Mouse (Mus musculus) thymus, adult 2 months (tissue): ENCODE measurements around the gene Lrrc4. TPM values are rescaled to one million over a fixed set of nuclear protein-coding genes. Genes with fewer than 3 reads are reported as not detected.

Experiments used
- DNase-seq: peaks from one replicate; pipeline ENCODE4 v3.0.0; 2021
- H3K27ac ChIP-seq: fragments of 200-500 bp; 2 replicates; pipeline ENCODE4 v1.5.1; 2012; ENCODE audit warnings: low read length, control low read depth; ENCODE audit not compliant: control insufficient read depth, insufficient read depth
- H3K27me3 ChIP-seq: fragments of 200-500 bp; 2 replicates; pipeline ENCODE4 v1.6.1; 2012; ENCODE audit warnings: mild to moderate bottlenecking, low read length, moderate library complexity, mixed read lengths; ENCODE audit not compliant: control insufficient read depth, insufficient read depth
- H3K36me3 ChIP-seq: fragments of 200-500 bp; 2 replicates; pipeline ENCODE4 v1.6.1; 2012; ENCODE audit warnings: mild to moderate bottlenecking, low read length, moderate library complexity; ENCODE audit not compliant: control insufficient read depth, insufficient read depth
- H3K4me1 ChIP-seq: fragments of 200-500 bp; replicated peaks from 2 replicates; pipeline ENCODE4 v1.6.1; 2012; ENCODE audit warnings: low read length; ENCODE audit not compliant: control insufficient read depth, insufficient read depth
- H3K4me3 ChIP-seq: fragments of 200-500 bp; 2 replicates; pipeline ENCODE4 v1.5.1; 2012; ENCODE audit warnings: mild to moderate bottlenecking, low read length, control low read depth, moderate library complexity; ENCODE audit not compliant: control insufficient read depth, insufficient read depth
- CTCF ChIP-seq: fragments of 200-500 bp; IDR thresholded peaks from 2 replicates; pipeline ENCODE4 v1.5.1; 2012; ENCODE audit warnings: mild to moderate bottlenecking, control low read depth, low read length, moderate library complexity, borderline replicate concordance; ENCODE audit not compliant: control insufficient read depth, poor library complexity, insufficient read depth; ENCODE audit errors: extremely low read depth
- POLR2A ChIP-seq: fragments of 200-500 bp; IDR thresholded peaks from 2 replicates; pipeline ENCODE4 v1.6.1; 2012; ENCODE audit warnings: mild to moderate bottlenecking, low read length, control low read depth, moderate library complexity; ENCODE audit not compliant: control insufficient read depth, poor library complexity, insufficient read depth; ENCODE audit errors: extremely low read depth
- WGBS: fragments of 180-500 bp; shearing (Covaris S2); methylation state at CpG from one replicate; pipeline ENCODE4 v1.1.7; 2018; 5-methylcytosine and 5-hydroxymethylcytosine counted together
- polyA plus RNA-seq: library from polyadenylated mRNA; depleted of rRNA; stranded (reverse); fragments of >200 nt; gene quantifications from 2 replicates; pipeline ENCODE4 v1.2.3, GENCODE M21; 2012

Gene Lrrc4
- polyA plus RNA-seq, 1 experiment: 0.67 TPM

- Histone ChIP-seq H3K4me3 (no peak overlapping the region), H3K27ac (no peak overlapping the region), H3K36me3 (no peaks in the 10 kb centered on the region), H3K27me3 (no peaks in the 10 kb centered on the region), H3K4me1 (peaks cover 7% of the 10 kb centered on the region; the same call in 1 of the 2 replicates)
- 95% methylated on average over 5 of the region's 5 CpGs for WGBS
- TF ChIP-seq POLR2A: no peak
- no peak for TF ChIP-seq CTCF
- no peak for DNase-seq
These were observed 43.2 kb upstream of the Lrrc4 start for GRCm38 (mm10) chr6:28874759-28875158.

DNA sequence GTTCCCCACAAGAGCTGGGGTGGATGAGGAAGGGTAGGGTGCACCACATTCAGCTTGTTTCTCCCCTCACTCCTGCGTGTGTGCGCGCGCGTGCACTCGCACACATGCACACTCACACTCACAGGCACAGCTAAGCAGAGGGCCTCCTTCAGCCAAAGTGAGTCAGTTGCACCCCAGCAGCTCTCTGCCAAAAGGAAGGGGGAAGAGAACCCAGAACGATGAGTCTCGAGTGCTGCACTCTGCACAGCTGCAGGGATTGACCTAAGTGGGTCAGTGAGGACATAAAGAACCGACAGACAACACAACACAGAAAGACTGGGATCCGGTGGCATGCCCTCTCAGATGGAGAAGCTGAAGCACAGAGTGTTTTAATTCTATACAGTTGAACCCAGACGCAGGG, 42.5 kb upstream of the Lrrc4 start:
- no peak overlapping the region for H3K27ac ChIP-seq
- no peak overlapping the region for H3K4me3 ChIP-seq
- H3K4me1 ChIP-seq: peaks cover 7% of the 10 kb centered on the region; the same call in 1 of the 2 replicates
- DNase-seq: no peak
- no peaks in the 10 kb centered on the region for H3K36me3 ChIP-seq
- WGBS: 97% methylated on average over 11 of the region's 11 CpGs
- H3K27me3 ChIP-seq: no peaks in the 10 kb centered on the region
- TF ChIP-seq POLR2A: no peak
- TF ChIP-seq CTCF: no peak

DNA sequence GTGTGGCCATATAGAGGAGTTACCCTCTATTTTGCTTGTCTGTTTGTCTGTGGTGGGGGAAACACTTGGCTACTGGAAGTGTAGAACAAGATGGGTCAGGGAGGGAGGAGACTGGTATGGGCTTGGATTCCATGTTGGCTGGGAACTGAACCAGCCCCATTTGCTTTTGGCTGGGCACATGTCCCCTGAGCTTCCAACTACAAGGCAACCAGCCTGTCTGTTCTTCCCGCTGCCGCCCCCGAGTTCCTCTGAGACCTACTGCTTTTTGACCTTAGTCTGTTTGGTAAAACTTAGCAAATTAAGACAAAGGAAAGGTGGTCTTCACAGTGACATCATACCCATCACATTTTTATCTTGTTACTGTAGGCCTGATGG, 40.9 kb upstream of the Lrrc4 start:
- no peak for TF ChIP-seq CTCF
- no peak for TF ChIP-seq POLR2A
- H3K27me3 ChIP-seq: no peaks in the 10 kb centered on the region
- WGBS: 96% methylated on average over 3 of the region's 3 CpGs
- H3K36me3 ChIP-seq: no peaks in the 10 kb centered on the region
- H3K4me1 ChIP-seq: no peaks in the 10 kb centered on the region
- no peak for DNase-seq
- no peak overlapping the region for H3K27ac ChIP-seq
- H3K4me3 ChIP-seq: no peak overlapping the region

DNA sequence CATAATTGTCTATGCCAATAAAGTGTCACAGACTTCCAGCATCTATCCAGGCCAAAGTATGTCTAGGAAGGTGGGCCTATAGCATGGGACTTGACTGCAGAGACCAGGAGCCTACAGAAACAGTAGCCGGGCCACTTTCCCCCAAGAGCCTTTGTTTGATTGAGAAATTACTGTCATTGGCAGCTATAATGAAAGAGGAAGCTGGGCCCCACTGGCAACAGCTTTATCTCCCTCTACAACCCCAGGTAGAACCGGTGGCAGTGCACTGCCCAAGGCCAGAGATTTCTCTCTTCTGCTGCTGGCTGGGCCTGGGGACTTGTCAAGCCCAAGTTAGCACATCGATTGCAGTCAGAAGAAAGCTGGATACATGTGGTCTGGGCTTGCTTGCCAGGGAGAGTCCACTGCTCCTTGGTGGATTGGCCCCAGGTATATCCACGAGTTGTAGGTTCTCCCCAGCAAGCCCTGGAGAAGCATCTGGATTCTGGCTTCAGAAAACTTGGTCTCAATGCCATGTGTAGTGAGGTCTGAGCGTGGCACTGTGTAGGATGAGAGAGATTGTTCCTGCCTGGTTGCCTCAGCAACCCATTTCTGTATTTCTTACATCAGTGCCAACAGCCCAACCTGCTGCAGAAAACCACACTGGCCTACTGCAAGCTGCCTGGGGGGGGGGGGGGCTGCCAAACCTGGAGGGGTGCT, 40.3 kb upstream of the Lrrc4 start:
- WGBS: 58% methylated on average over 5 of the region's 5 CpGs
- no peak for DNase-seq
- H3K4me3 ChIP-seq: no peak overlapping the region
- no peaks in the 10 kb centered on the region for H3K36me3 ChIP-seq
- no peaks in the 10 kb centered on the region for H3K27me3 ChIP-seq
- no peak overlapping the region for H3K27ac ChIP-seq
- TF ChIP-seq POLR2A (no peak), CTCF (no peak)
- no peaks in the 10 kb centered on the region for H3K4me1 ChIP-seq

- WGBS: 67% methylated on average over 2 of the region's 2 CpGs
- Histone ChIP-seq H3K4me1 (no peaks in the 10 kb centered on the region), H3K4me3 (no peak overlapping the region), H3K27me3 (no peaks in the 10 kb centered on the region), H3K27ac (no peak overlapping the region), H3K36me3 (no peaks in the 10 kb centered on the region)
- no peak for DNase-seq
- TF ChIP-seq POLR2A: no peak
- TF ChIP-seq CTCF: no peak
These were observed 36.1 kb upstream of the Lrrc4 start for GRCm38 (mm10) chr6:28867516-28868251.

- H3K4me1 ChIP-seq: no peaks in the 10 kb centered on the region
- 93% methylated on average over 3 of the region's 3 CpGs for WGBS
- H3K27me3 ChIP-seq: no peaks in the 10 kb centered on the region
- no peak overlapping the region for H3K27ac ChIP-seq
- H3K4me3 ChIP-seq: no peak overlapping the region
- H3K36me3 ChIP-seq: no peaks in the 10 kb centered on the region
- DNase-seq: no peak
- TF ChIP-seq POLR2A (no peak), CTCF (no peak)
These were observed 34.7 kb upstream of the Lrrc4 start for GRCm38 (mm10) chr6:28866206-28866605.

GRCm38 (mm10) chr6:28865112-28865511, 33.6 kb upstream of the Lrrc4 start:
- DNase-seq: no peak
- Histone ChIP-seq H3K36me3 (no peaks in the 10 kb centered on the region), H3K27ac (no peak overlapping the region), H3K4me3 (no peak overlapping the region), H3K27me3 (no peaks in the 10 kb centered on the region), H3K4me1 (no peaks in the 10 kb centered on the region)
- no peak for TF ChIP-seq POLR2A
- TF ChIP-seq CTCF: no peak
- WGBS: 96% methylated on average over 10 of the region's 10 CpGs
